Mouse (Mus musculus) midbrain, embryonic 10.5 days (tissue): ENCODE results near the gene 5730522E02Rik. TPM values are rescaled to one million over a fixed set of nuclear protein-coding genes. Genes with fewer than 3 reads are reported as not detected.

Experiments used
- DNase-seq: peaks from one replicate; pipeline ENCODE4 v3.0.0-alpha.2; 2017; ENCODE audit warnings: low spot score
- H3K27ac ChIP-seq: fragments of 300-500 bp; sonication (generic); replicated peaks from 2 replicates; pipeline ENCODE4 v1.5.1; 2016; ENCODE audit warnings: mild to moderate bottlenecking
- H3K27me3 ChIP-seq: fragments of 300-500 bp; sonication (generic); 2 replicates; pipeline ENCODE4 v1.6.1; 2016; ENCODE audit warnings: low read depth, mild to moderate bottlenecking; ENCODE audit not compliant: poor library complexity, severe bottlenecking
- H3K36me3 ChIP-seq: fragments of 300-500 bp; sonication (generic); 2 replicates; pipeline ENCODE4 v1.6.1; 2016; ENCODE audit warnings: mild to moderate bottlenecking, moderate library complexity
- H3K4me1 ChIP-seq: fragments of 300-500 bp; sonication (generic); 2 replicates; pipeline ENCODE4 v1.6.1; 2016
- H3K4me3 ChIP-seq: fragments of 300-500 bp; sonication (generic); 2 replicates; pipeline ENCODE4 v1.5.1; 2016; ENCODE audit warnings: mild to moderate bottlenecking, moderate library complexity
- H3K9me3 ChIP-seq: fragments of 300-500 bp; sonication (generic); replicated peaks from 2 replicates; pipeline ENCODE4 v1.6.1; 2016; ENCODE audit warnings: mild to moderate bottlenecking
- WGBS: fragments of 180-500 bp; shearing (Covaris S2); methylation state at CpG from one replicate; pipeline ENCODE4 v1.1.7; 2016; 5-methylcytosine and 5-hydroxymethylcytosine counted together
- microRNA-seq: library from miRNA; unstranded; fragments of <30 nt; microRNA quantifications from one replicate; pipeline ENCODE4, GENCODE M21; 2017
- polyA plus RNA-seq: library from polyadenylated mRNA; unstranded; fragments of >200 nt; fragmentation: Nextera tagmentation; extraction: Ambion mirVana; gene quantifications from 2 replicates; pipeline ENCODE4 v1.2.1, GENCODE M21; 2016

5730522E02Rik gene
- polyA plus RNA-seq, 1 experiment from 2014 or later, result 4.0 TPM

DNA sequence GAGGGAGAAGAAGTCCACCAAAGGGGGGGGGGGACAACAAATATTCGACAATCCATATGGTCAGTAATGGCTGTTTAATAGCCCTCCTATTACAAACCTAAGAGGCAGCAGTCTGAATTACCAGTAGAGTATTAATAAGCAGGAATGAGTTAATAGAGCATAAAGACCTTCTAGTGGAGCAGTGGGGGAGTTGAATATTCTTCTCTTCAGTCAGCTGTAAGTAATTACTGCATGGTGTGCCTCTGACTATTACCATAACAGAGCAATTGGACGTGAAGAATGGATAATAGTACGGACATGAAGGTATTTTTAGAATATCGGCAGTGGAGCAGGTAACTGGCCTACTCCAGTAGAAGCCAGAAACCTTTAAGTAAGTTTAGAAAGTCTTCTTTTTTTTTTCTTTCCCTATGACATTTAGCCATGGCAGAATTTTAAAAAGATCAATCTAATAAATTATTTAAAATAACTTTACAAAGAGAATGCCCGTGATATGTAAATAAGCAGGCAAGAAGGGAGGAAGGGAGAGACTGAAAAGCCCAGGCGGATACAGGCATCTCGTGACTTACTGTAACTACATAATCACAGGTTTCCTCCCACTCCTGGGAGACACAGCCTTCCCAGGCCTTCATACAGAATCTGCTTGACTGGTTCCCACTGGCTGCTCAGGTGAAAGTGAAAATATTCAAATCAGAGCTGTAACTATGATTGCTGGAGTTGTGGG lies 637.0 kb downstream of the 5730522E02Rik start:
- no peaks in the 10 kb centered on the region for H3K27me3 ChIP-seq
- no peak for DNase-seq
- WGBS, result 78% methylated on average over 7 of the region's 7 CpGs
- no peaks in the 10 kb centered on the region for H3K4me1 ChIP-seq
- H3K9me3 ChIP-seq, result no peaks in the 10 kb centered on the region
- no peak overlapping the region for H3K4me3 ChIP-seq
- H3K36me3 ChIP-seq, result no peaks in the 10 kb centered on the region
- H3K27ac ChIP-seq, result no peak overlapping the region

DNA sequence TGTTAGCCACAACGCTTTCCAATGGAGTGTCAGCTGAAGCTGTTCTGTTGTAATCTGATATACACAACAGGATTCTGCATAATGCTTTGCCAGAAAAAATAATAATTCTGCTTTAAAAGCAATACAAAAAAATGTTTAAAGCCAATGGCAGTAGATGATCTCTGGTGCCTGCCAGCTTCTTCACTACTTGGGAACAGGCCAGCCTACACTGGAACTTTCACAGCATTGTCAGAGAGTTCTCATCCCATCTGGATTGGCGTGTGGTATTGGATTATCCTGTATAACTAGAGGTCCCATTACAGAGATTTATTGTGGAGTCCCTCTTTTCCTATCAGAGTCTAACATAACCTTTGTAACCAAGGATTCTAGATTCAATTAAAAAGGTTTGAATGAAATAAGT lies 639.2 kb downstream of the 5730522E02Rik start:
- Histone ChIP-seq H3K9me3 (no peaks in the 10 kb centered on the region), H3K36me3 (no peaks in the 10 kb centered on the region), H3K4me3 (no peak overlapping the region), H3K4me1 (no peaks in the 10 kb centered on the region), H3K27ac (no peak overlapping the region), H3K27me3 (no peaks in the 10 kb centered on the region)
- DNase-seq, result no peak
- WGBS, result 81% methylated on average over 2 of the region's 2 CpGs

Small RNAs within 50 kb of the gene (microRNA-seq; reads per million reads assigned to microRNA genes)
- not detected for gene Mir6372

Other genes starting within 250 kb of the 5730522E02Rik start
- gene Fancl, start 175.4 kb upstream of the 5730522E02Rik start, polyA plus RNA-seq, result 33.7 and 37.6 TPM in 2 replicates